8 mouse cellular contexts compared by ENCODE assay signal in genomic region chr12:108333481-108333882, GRCm38 (mm10). TPM values are rescaled to one million over a fixed set of nuclear protein-coding genes. Genes with fewer than 3 reads are reported as not detected.
DNase-seq lines count a peak whose midpoint lies in the region; ATAC-seq and TF ChIP-seq lines count a peak whose summit lies in the region.

No protein-coding gene starts in this region.

- H3K4me3 ChIP-seq in limb, embryonic 14.5 days (replicated peaks; ENCODE audit: low read length), result peak overlapping the region; percentile 66

- H3K27me3 ChIP-seq in limb, embryonic 14.5 days (ENCODE audit: control insufficient read depth, insufficient read depth, low read length), result peaks cover 20% of the 10 kb centered on the region

- no peaks in the 10 kb centered on the region for H3K36me3 ChIP-seq in limb, embryonic 14.5 days (ENCODE audit: control insufficient read depth, insufficient read depth, low read length)

- no peaks in the 10 kb centered on the region for H3K9me3 ChIP-seq in limb, embryonic 14.5 days (ENCODE audit: control insufficient read depth, low read length)

- WGBS in limb, embryonic 14.5 days, result 2% methylated on average over 22 of the region's 22 CpGs

- peak overlapping the region; percentile 98 for H3K4me2 ChIP-seq in limb, embryonic 14.5 days (replicated peaks; ENCODE audit: low read depth, low read length, severe bottlenecking)

- ATAC-seq in granulocyte monocyte progenitor cell, adult 5-6 weeks (replicated peaks; ENCODE audit: poor library complexity, severe bottlenecking), result peak; percentile 65
- peak; percentile 3; the same call in 1 of the 2 replicates for ATAC-seq in limb, embryonic 14.5 days (ENCODE audit: low FRiP score, low read depth)

- peak overlapping the region; percentile 44; the same call in 1 of the 2 replicates for H3K27ac ChIP-seq in limb, embryonic 14.5 days (replicated peaks; ENCODE audit: low read depth, low read length)

- DNase-seq in 3T3-L1 (ENCODE audit: low read depth, low spot score), result peak; percentile 44
- DNase-seq in CD4-positive, CD25-positive, alpha-beta regulatory T cell, adult 2 months (ENCODE audit: low read depth, low spot score), result peak; percentile 48
- DNase-seq in limb, embryonic 14.5 days (ENCODE audit: low spot score), result peak; percentile 26
- peak; percentile 61 for DNase-seq in neural tube, embryonic 10.5 days (ENCODE audit: extremely low spot score, low spot score)
- no peak for DNase-seq in adrenal gland, postnatal 36 days
- DNase-seq in layer of hippocampus, adult 18-20 months (ENCODE audit: low spot score in 2 of 2), result no peak
- no peak for DNase-seq in adrenal gland, postnatal 25 days

- H3K4me1 ChIP-seq in limb, embryonic 14.5 days (ENCODE audit: control insufficient read depth, insufficient read depth, low read length), result peaks cover 8% of the 10 kb centered on the region

- H3K9ac ChIP-seq in limb, embryonic 14.5 days (ENCODE audit: low read depth, low read length, severe bottlenecking), result peak overlapping the region; percentile 26; the same call in 1 of the 2 replicates

- no peak for TF ChIP-seq POLR2A in limb, embryonic 14.5 days (IDR thresholded peaks at IDR 0.05; ENCODE audit: borderline replicate concordance, extremely low read depth, insufficient read depth, insufficient read length)

RNA-seq across cellular contexts. Expression of gene Cyp46a1, which starts 0.7 kb away (rescaled TPM):
- not detected in 2 replicates for total RNA-seq in granulocyte monocyte progenitor cell, adult 5-6 weeks (2014; fragmentation: Nextera tagmentation)
- not detected in 2 replicates for total RNA-seq in granulocyte monocyte progenitor cell, adult 5-6 weeks (2017)
- 24.8 and 30.8 TPM in 2 replicates for polyA plus RNA-seq in limb, embryonic 14.5 days (2012; rRNA removed)
- polyA plus RNA-seq in limb, embryonic 14.5 days (2014; fragmentation: Nextera tagmentation; extraction: Ambion mirVana), result 6.4 and 6.6 TPM in 2 replicates
- 1 to 10 TPM in 1 of 2 experiments, under 1 TPM in 1; 0.99 to 2.0 TPM for total RNA-seq in adrenal gland, postnatal 36 days (2021)
- 100 to 1,000 TPM; 159 to 175 TPM for total RNA-seq in layer of hippocampus, adult 18-20 months (2021)
- 2.0 and 3.1 TPM in 2 replicates for total RNA-seq in adrenal gland, postnatal 25 days (2021)

RNA-seq across cellular contexts. Expression of gene Hhipl1, which starts 27.4 kb away (rescaled TPM):
- total RNA-seq in granulocyte monocyte progenitor cell, adult 5-6 weeks (2014; fragmentation: Nextera tagmentation), result not detected in 2 replicates
- not detected in 2 replicates for total RNA-seq in granulocyte monocyte progenitor cell, adult 5-6 weeks (2017)
- polyA plus RNA-seq in limb, embryonic 14.5 days (2012; rRNA removed), result 2.7 and 3.0 TPM in 2 replicates
- 0.58 and 1.5 TPM in 2 replicates for polyA plus RNA-seq in limb, embryonic 14.5 days (2014; fragmentation: Nextera tagmentation; extraction: Ambion mirVana)
- under 1 TPM; 0.76 to 0.86 TPM for total RNA-seq in adrenal gland, postnatal 36 days (2021)
- 1 to 10 TPM; 6.1 to 6.4 TPM for total RNA-seq in layer of hippocampus, adult 18-20 months (2021)
- total RNA-seq in adrenal gland, postnatal 25 days (2021), result 0.48 and 0.67 TPM in 2 replicates

RNA-seq across cellular contexts. Expression of gene Eml1, which starts 37.3 kb away (rescaled TPM):
- not detected in 2 replicates for total RNA-seq in granulocyte monocyte progenitor cell, adult 5-6 weeks (2014; fragmentation: Nextera tagmentation)
- not detected in 2 replicates for total RNA-seq in granulocyte monocyte progenitor cell, adult 5-6 weeks (2017)
- polyA plus RNA-seq in limb, embryonic 14.5 days (2012; rRNA removed), result 36.3 and 38.4 TPM in 2 replicates
- polyA plus RNA-seq in limb, embryonic 14.5 days (2014; fragmentation: Nextera tagmentation; extraction: Ambion mirVana), result 44.4 and 48.2 TPM in 2 replicates
- 10 to 100 TPM; 16.6 to 44.6 TPM for total RNA-seq in adrenal gland, postnatal 36 days (2021)
- total RNA-seq in layer of hippocampus, adult 18-20 months (2021), result 10 to 100 TPM; 46.1 to 50.2 TPM
- 15.5 and 20.6 TPM in 2 replicates for total RNA-seq in adrenal gland, postnatal 25 days (2021)

RNA-seq across cellular contexts. Expression of gene Ccdc85c, which starts 58.3 kb away (rescaled TPM):
- total RNA-seq in granulocyte monocyte progenitor cell, adult 5-6 weeks (2014; fragmentation: Nextera tagmentation), result 0.95 and 1.7 TPM in 2 replicates
- 0.90 and 2.4 TPM in 2 replicates for total RNA-seq in granulocyte monocyte progenitor cell, adult 5-6 weeks (2017)
- 9.9 and 13.1 TPM in 2 replicates for polyA plus RNA-seq in limb, embryonic 14.5 days (2012; rRNA removed)
- polyA plus RNA-seq in limb, embryonic 14.5 days (2014; fragmentation: Nextera tagmentation; extraction: Ambion mirVana), result 6.1 and 6.4 TPM in 2 replicates
- total RNA-seq in adrenal gland, postnatal 36 days (2021), result 10 to 100 TPM; 21.6 to 28.8 TPM
- 10 to 100 TPM; 66.1 to 72.5 TPM for total RNA-seq in layer of hippocampus, adult 18-20 months (2021)
- total RNA-seq in adrenal gland, postnatal 25 days (2021), result 19.4 and 19.9 TPM in 2 replicates

Comparison
In these comparisons a context has a peak if more than half of its experiments do, and no peak if none do; other contexts are left out.
1. DNase-seq: peak in 3T3-L1 (single experiment), CD4-positive, CD25-positive, alpha-beta regulatory T cell, adult 2 months (single experiment), limb, embryonic 14.5 days (single experiment) and neural tube, embryonic 10.5 days (single experiment); none in adrenal gland, postnatal 36 days (0 of 2), layer of hippocampus, adult 18-20 months (0 of 2) and adrenal gland, postnatal 25 days (single experiment).
2. RNA of gene Cyp46a1, which starts 0.7 kb away (total RNA-seq): 159 to 175 TPM in layer of hippocampus, adult 18-20 months; 2.0 to 3.1 TPM in adrenal gland, postnatal 25 days, 0.99 to 2.0 TPM in adrenal gland, postnatal 36 days and not detected in granulocyte monocyte progenitor cell, adult 5-6 weeks; every median in the first group is over 10 times any median in the second.
3. RNA of gene Eml1, which starts 37.3 kb away (total RNA-seq): 46.1 to 50.2 TPM in layer of hippocampus, adult 18-20 months, 16.6 to 44.6 TPM in adrenal gland, postnatal 36 days and 15.5 to 20.6 TPM in adrenal gland, postnatal 25 days; not detected in granulocyte monocyte progenitor cell, adult 5-6 weeks; every median in the first group is over 10 times any median in the second.